Mouse (Mus musculus) midbrain, embryonic 14.5 days (tissue): ENCODE measurements at regions not wholly inside any gene's neighbourhood (a gene's known extent, or its start where the extent isn't known, plus 50 kb on each side); places are given as distances from the start of the nearest gene placed in this dataset.

Experiments
- ATAC-seq: fragments of 200-750 bp; cut with Nextera tagmentation; 2 replicates; pipeline ENCODE4 v1.8.0; 2017; ENCODE audit warnings: moderate number of reproducible peaks, moderate library complexity; ENCODE audit not compliant: low FRiP score, low TSS enrichment
- DNase-seq: peaks from one replicate; pipeline ENCODE4 v3.0.0-alpha.2; 2015
- H3K27ac ChIP-seq: fragments of 300-500 bp; sonication (generic); replicated peaks from 2 replicates; pipeline ENCODE4 v1.5.1; 2014; ENCODE audit warnings: mild to moderate bottlenecking, low read depth, low read length, moderate library complexity
- H3K27me3 ChIP-seq: fragments of 300-500 bp; sonication (generic); 2 replicates; pipeline ENCODE4 v1.6.1; 2014; ENCODE audit warnings: low read length, control low read depth, mixed read lengths; ENCODE audit not compliant: control insufficient read depth, insufficient read depth
- H3K36me3 ChIP-seq: fragments of 300-500 bp; sonication (generic); 2 replicates; pipeline ENCODE4 v1.6.1; 2014; ENCODE audit warnings: low read length, control low read depth; ENCODE audit not compliant: control insufficient read depth, insufficient read depth
- H3K4me1 ChIP-seq: fragments of 300-500 bp; sonication (generic); 2 replicates; pipeline ENCODE4 v1.6.1; 2014; ENCODE audit warnings: mild to moderate bottlenecking, antibody characterized with exemption, low read length, control low read depth; ENCODE audit not compliant: control insufficient read depth, insufficient read depth
- H3K4me2 ChIP-seq: fragments of 300-500 bp; sonication (generic); 2 replicates; pipeline ENCODE4 v1.6.1; 2014; ENCODE audit warnings: mild to moderate bottlenecking, low read length, moderate library complexity
- H3K4me3 ChIP-seq: fragments of 300-500 bp; sonication (generic); replicated peaks from 2 replicates; pipeline ENCODE4 v1.5.1; 2014; ENCODE audit warnings: low read depth, low read length
- H3K9ac ChIP-seq: fragments of 300-500 bp; sonication (generic); replicated peaks from 2 replicates; pipeline ENCODE4 v1.6.1; 2014; ENCODE audit warnings: mild to moderate bottlenecking, low read length, moderate library complexity
- H3K9me3 ChIP-seq: fragments of 300-500 bp; sonication (generic); 2 replicates; pipeline ENCODE4 v1.6.1; 2016; ENCODE audit warnings: low read length, control low read depth, mixed read lengths; ENCODE audit not compliant: control insufficient read depth
- WGBS: fragments of 180-500 bp; shearing (Covaris S2); extraction: QIAGEN DNeasy Blood & Tissue Kit; methylation state at CpG from one replicate; pipeline ENCODE4 v1.1.7; 2014; 5-methylcytosine and 5-hydroxymethylcytosine counted together

GRCm38 (mm10) chr1:71982423-71983262 is 229.5 kb downstream of the Mreg start:
- Histone ChIP-seq H3K27ac (no peak overlapping the region), H3K4me2 (no peak overlapping the region), H3K9ac (no peak overlapping the region), H3K36me3 (no peaks in the 10 kb centered on the region), H3K4me3 (no peak overlapping the region), H3K9me3 (no peaks in the 10 kb centered on the region), H3K4me1 (no peaks in the 10 kb centered on the region), H3K27me3 (no peaks in the 10 kb centered on the region)
- 85% methylated on average over 5 of the region's 5 CpGs for WGBS
- no peak for ATAC-seq
- DNase-seq, result no peak

- Histone ChIP-seq H3K9ac (no peak overlapping the region), H3K27ac (no peak overlapping the region), H3K4me2 (no peak overlapping the region), H3K36me3 (no peaks in the 10 kb centered on the region), H3K27me3 (no peaks in the 10 kb centered on the region), H3K4me3 (no peak overlapping the region), H3K9me3 (no peaks in the 10 kb centered on the region), H3K4me1 (no peaks in the 10 kb centered on the region)
- no peak for ATAC-seq
- DNase-seq, result no peak
- WGBS, result 86% methylated on average over 4 of the region's 4 CpGs
Observed at GRCm38 (mm10) chr1:71980624-71981023, 231.5 kb downstream of the Mreg start.

DNA sequence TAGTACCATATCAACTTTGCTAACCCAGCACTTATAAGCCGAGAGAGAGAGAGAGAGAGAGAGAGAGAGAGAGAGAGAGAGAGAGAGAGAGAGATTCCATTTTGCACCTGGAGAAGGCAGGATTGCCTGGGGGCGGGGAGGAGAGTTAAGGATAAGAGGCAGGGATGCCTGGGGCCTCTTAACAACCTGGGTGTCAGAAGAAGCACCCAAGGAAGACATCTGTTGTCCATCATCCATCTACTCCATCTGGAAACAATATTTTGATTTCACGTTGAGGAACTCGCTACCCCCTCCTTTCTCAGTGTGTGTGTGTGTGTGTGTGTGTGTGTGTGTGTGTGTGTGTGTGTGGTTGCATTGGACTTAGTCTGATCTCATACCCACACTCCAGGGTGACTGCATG is 232.8 kb downstream of the Mreg start:
- H3K9me3 ChIP-seq, result no peaks in the 10 kb centered on the region
- H3K27me3 ChIP-seq, result no peaks in the 10 kb centered on the region
- DNase-seq (no peak), ATAC-seq (no peak)
- no peaks in the 10 kb centered on the region for H3K4me1 ChIP-seq
- 87% methylated on average over 4 of the region's 4 CpGs for WGBS
- no peak overlapping the region for H3K4me2 ChIP-seq
- no peak overlapping the region for H3K9ac ChIP-seq
- no peak overlapping the region for H3K27ac ChIP-seq
- H3K4me3 ChIP-seq, result no peak overlapping the region
- H3K36me3 ChIP-seq, result no peaks in the 10 kb centered on the region

DNA sequence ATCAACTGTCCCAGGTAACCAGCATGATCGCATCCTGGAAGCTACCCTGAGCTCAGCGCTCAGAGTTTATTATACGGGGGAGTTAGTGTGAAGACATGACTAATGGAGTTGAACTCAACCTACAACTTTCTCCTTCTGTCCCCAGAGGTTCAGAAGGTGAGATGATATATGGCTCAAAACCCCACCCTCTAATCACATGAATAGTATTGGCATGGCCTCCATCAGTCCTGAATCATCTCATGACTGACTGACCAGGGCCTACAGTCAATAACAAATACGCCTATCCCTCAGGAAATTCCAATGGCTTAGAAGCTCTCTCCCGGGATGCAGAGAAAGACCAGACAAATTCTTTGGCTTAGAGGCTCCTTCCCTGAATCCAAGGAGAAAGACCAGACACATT is 234.7 kb downstream of the Mreg start:
- 93% methylated on average over 5 of the region's 5 CpGs for WGBS
- Histone ChIP-seq H3K9ac (no peak overlapping the region), H3K27ac (no peak overlapping the region), H3K27me3 (no peaks in the 10 kb centered on the region), H3K4me2 (no peak overlapping the region), H3K4me1 (no peaks in the 10 kb centered on the region), H3K4me3 (no peak overlapping the region), H3K9me3 (no peaks in the 10 kb centered on the region), H3K36me3 (no peaks in the 10 kb centered on the region)
- ATAC-seq, result no peak
- no peak for DNase-seq

DNA sequence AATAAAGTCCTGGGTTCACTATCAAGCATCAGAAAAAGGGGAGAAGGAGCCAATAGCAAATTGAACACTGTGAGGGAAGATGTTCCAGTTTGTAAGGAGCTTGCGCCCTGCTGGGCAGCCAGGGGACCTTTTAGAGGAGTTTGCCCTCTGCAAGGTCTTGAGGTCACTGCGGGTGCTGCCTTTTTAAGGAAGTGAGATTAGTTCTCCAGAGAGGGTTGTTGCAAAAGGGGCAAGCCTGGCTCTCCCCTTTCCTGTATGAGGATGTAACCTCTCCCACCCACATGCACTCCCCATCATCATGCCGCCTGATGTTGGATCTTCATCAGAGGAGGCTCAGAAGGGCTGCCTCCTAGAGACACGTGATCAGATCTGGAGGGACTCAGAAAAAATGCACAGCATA is 237.4 kb downstream of the Mreg start:
- DNase-seq (no peak), ATAC-seq (no peak)
- no peak overlapping the region for H3K27ac ChIP-seq
- H3K9ac ChIP-seq, result no peak overlapping the region
- H3K4me1 ChIP-seq, result no peaks in the 10 kb centered on the region
- H3K36me3 ChIP-seq, result no peaks in the 10 kb centered on the region
- 73% methylated on average over 4 of the region's 4 CpGs for WGBS
- no peak overlapping the region for H3K4me2 ChIP-seq
- H3K4me3 ChIP-seq, result no peak overlapping the region
- H3K27me3 ChIP-seq, result no peaks in the 10 kb centered on the region
- no peaks in the 10 kb centered on the region for H3K9me3 ChIP-seq

- 86% methylated on average over 6 of the region's 6 CpGs for WGBS
- H3K4me3 ChIP-seq, result no peak overlapping the region
- no peak for DNase-seq
- no peak overlapping the region for H3K4me2 ChIP-seq
- H3K4me1 ChIP-seq, result no peaks in the 10 kb centered on the region
- H3K9me3 ChIP-seq, result no peaks in the 10 kb centered on the region
- H3K27ac ChIP-seq, result no peak overlapping the region
- no peak overlapping the region for H3K9ac ChIP-seq
- no peaks in the 10 kb centered on the region for H3K27me3 ChIP-seq
- no peak for ATAC-seq
- no peaks in the 10 kb centered on the region for H3K36me3 ChIP-seq
Observed at GRCm38 (mm10) chr1:71971943-71972342, 240.2 kb downstream of the Mreg start.

DNA sequence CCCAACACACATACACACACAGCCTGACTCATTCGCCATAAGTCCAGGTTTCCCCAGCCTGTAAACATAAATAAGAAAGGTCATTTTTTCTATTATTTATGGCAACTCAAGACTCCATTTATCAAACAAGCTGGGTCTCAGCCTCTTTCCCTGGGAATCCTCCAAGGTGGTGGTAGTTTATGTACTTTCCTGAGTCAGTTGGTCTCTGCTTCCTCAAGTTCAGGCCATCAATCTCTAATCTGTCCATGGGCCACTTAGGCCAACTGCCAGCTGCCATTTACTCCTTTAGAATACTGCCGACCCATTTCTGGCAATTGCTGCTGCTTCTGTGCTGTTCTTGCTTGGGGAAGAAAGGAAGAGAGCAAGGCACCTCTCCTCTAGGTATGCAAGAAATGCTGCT is 241.3 kb downstream of the Mreg start:
- no peak overlapping the region for H3K4me3 ChIP-seq
- no peaks in the 10 kb centered on the region for H3K9me3 ChIP-seq
- H3K4me2 ChIP-seq, result no peak overlapping the region
- 93% methylated on average over 2 of the region's 2 CpGs for WGBS
- H3K27me3 ChIP-seq, result no peaks in the 10 kb centered on the region
- no peak for DNase-seq
- no peaks in the 10 kb centered on the region for H3K36me3 ChIP-seq
- no peak overlapping the region for H3K9ac ChIP-seq
- H3K27ac ChIP-seq, result no peak overlapping the region
- ATAC-seq, result no peak
- H3K4me1 ChIP-seq, result no peaks in the 10 kb centered on the region

GRCm38 (mm10) chr1:71967574-71968104 is 244.5 kb downstream of the Mreg start:
- Histone ChIP-seq H3K9me3 (no peaks in the 10 kb centered on the region), H3K4me2 (no peak overlapping the region), H3K27me3 (no peaks in the 10 kb centered on the region), H3K27ac (no peak overlapping the region), H3K9ac (no peak overlapping the region), H3K4me1 (no peaks in the 10 kb centered on the region), H3K4me3 (no peak overlapping the region), H3K36me3 (no peaks in the 10 kb centered on the region)
- no peak for ATAC-seq
- no peak for DNase-seq
- WGBS, result 93% methylated on average over 6 of the region's 6 CpGs

DNA sequence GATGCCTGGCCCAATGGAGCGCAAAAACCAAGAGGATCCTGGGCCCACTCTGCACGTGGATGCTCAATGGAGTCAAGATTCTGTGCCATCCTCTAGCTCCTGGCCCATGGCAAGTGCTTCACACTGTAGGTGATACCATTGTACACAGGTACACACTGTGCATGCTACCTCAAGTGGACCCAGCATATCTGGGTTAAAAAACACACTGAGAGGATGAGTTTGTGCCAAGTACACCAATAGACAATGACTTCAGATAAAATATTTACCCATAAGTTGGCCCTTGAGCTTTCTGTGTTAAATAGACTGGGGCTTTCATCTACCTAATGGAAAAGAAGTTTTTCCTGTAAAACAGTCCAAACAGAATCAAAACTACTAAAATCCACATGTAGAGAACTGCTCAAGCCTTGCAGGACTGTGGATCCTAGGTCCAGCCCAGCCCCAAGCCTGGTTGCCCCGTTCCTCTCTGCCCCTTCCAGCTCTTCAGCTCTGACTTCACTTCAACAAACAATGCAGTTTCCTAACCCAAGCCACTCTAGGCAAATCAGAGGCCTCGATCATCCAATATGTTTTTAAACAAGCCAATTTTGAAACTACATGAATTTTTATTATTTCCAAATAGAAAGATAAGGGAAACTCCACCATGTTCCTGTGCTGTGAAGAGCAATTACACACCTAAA is 247.5 kb downstream of the Mreg start:
- no peak for DNase-seq
- Histone ChIP-seq H3K4me1 (no peaks in the 10 kb centered on the region), H3K27ac (no peak overlapping the region), H3K9ac (no peak overlapping the region), H3K4me2 (no peak overlapping the region), H3K4me3 (no peak overlapping the region), H3K9me3 (no peaks in the 10 kb centered on the region), H3K27me3 (no peaks in the 10 kb centered on the region), H3K36me3 (no peaks in the 10 kb centered on the region)
- ATAC-seq, result no peak
- WGBS, result 85% methylated on average over 4 of the region's 4 CpGs
